Mouse (Mus musculus): ENCODE measurements around the gene Socs2. TPM values are rescaled to one million over a fixed set of nuclear protein-coding genes. Genes with fewer than 3 reads are reported as not detected.

Gene Socs2
- polyA plus RNA-seq, 1 experiment = 83.1 TPM

- Histone ChIP-seq H3K4me3 (replicated peaks; ENCODE audit: extremely low read depth, low read depth, low read length) (no peak overlapping the region), H3K4me1 (ENCODE audit: control insufficient read depth, insufficient read depth, low read length) (peaks cover 2% of the 10 kb centered on the region; the same call in 1 of the 2 replicates)
- WGBS = 55% methylated on average over 12 of the region's 12 CpGs
- DNase-seq = peak; percentile 37
- TF ChIP-seq CTCF (IDR thresholded peaks at IDR 0.05; ENCODE audit: insufficient read depth, low read length) = no peak
- no peak for TF ChIP-seq POLR2A (IDR thresholded peaks at IDR 0.05; ENCODE audit: borderline replicate concordance, extremely low read depth, low read depth, low read length)
Observed at GRCm38 (mm10) chr10:95361260-95361841, 55.6 kb downstream of the Socs2 start.

GRCm38 (mm10) chr10:95360048-95360447 lies 56.9 kb downstream of the Socs2 start:
- WGBS = 86% methylated on average over 5 of the region's 5 CpGs
- no peak for TF ChIP-seq CTCF (IDR thresholded peaks at IDR 0.05; ENCODE audit: insufficient read depth, low read length)
- TF ChIP-seq POLR2A (IDR thresholded peaks at IDR 0.05; ENCODE audit: borderline replicate concordance, extremely low read depth, low read depth, low read length) = no peak
- DNase-seq = no peak
- peaks cover 2% of the 10 kb centered on the region; the same call in 1 of the 2 replicates for H3K4me1 ChIP-seq (ENCODE audit: control insufficient read depth, insufficient read depth, low read length)
- H3K4me3 ChIP-seq (replicated peaks; ENCODE audit: extremely low read depth, low read depth, low read length) = no peak overlapping the region

- WGBS = 59% methylated on average over 3 of the region's 3 CpGs
- DNase-seq = no peak
- TF ChIP-seq POLR2A (IDR thresholded peaks at IDR 0.05; ENCODE audit: borderline replicate concordance, extremely low read depth, low read depth, low read length) (no peak), CTCF (IDR thresholded peaks at IDR 0.05; ENCODE audit: insufficient read depth, low read length) (no peak)
- H3K4me3 ChIP-seq (replicated peaks; ENCODE audit: extremely low read depth, low read depth, low read length) = no peak overlapping the region
- H3K4me1 ChIP-seq (ENCODE audit: control insufficient read depth, insufficient read depth, low read length) = peaks cover 2% of the 10 kb centered on the region; the same call in 1 of the 2 replicates
Observed at GRCm38 (mm10) chr10:95357721-95358120, 59.3 kb downstream of the Socs2 start.

- H3K4me1 ChIP-seq (ENCODE audit: control insufficient read depth, insufficient read depth, low read length) = peaks cover 1% of the 10 kb centered on the region; the same call in 1 of the 2 replicates
- TF ChIP-seq CTCF (IDR thresholded peaks at IDR 0.05; ENCODE audit: insufficient read depth, low read length) = no peak
- no peak for TF ChIP-seq POLR2A (IDR thresholded peaks at IDR 0.05; ENCODE audit: borderline replicate concordance, extremely low read depth, low read depth, low read length)
- no peak for DNase-seq
- 86% methylated on average over 7 of the region's 7 CpGs for whole genome bisulfite sequencing
- H3K4me3 ChIP-seq (replicated peaks; ENCODE audit: extremely low read depth, low read depth, low read length) = no peak overlapping the region
Observed at GRCm38 (mm10) chr10:95356711-95357110, 60.3 kb downstream of the Socs2 start.

- no peaks in the 10 kb centered on the region for H3K4me1 ChIP-seq (ENCODE audit: control insufficient read depth, insufficient read depth, low read length)
- no peak for DNase-seq
- TF ChIP-seq POLR2A (IDR thresholded peaks at IDR 0.05; ENCODE audit: borderline replicate concordance, extremely low read depth, low read depth, low read length) (no peak), CTCF (IDR thresholded peaks at IDR 0.05; ENCODE audit: insufficient read depth, low read length) (no peak)
- WGBS = 58% methylated on average over 6 of the region's 6 CpGs
- H3K4me3 ChIP-seq (replicated peaks; ENCODE audit: extremely low read depth, low read depth, low read length) = no peak overlapping the region
Observed at GRCm38 (mm10) chr10:95355678-95356268, 61.2 kb downstream of the Socs2 start.

- H3K4me3 ChIP-seq (replicated peaks; ENCODE audit: extremely low read depth, low read depth, low read length) = no peak overlapping the region
- H3K4me1 ChIP-seq (ENCODE audit: control insufficient read depth, insufficient read depth, low read length) = no peaks in the 10 kb centered on the region
- TF ChIP-seq POLR2A (IDR thresholded peaks at IDR 0.05; ENCODE audit: borderline replicate concordance, extremely low read depth, low read depth, low read length) = no peak
- no peak for DNase-seq
Observed at GRCm38 (mm10) chr10:95354673-95355072, 62.3 kb downstream of the Socs2 start.

- no peak overlapping the region for H3K4me3 ChIP-seq (replicated peaks; ENCODE audit: extremely low read depth, low read depth, low read length)
- 90% methylated on average over 6 of the region's 6 CpGs for WGBS
- no peak for DNase-seq
- no peak for TF ChIP-seq POLR2A (IDR thresholded peaks at IDR 0.05; ENCODE audit: borderline replicate concordance, extremely low read depth, low read depth, low read length)
- TF ChIP-seq CTCF (IDR thresholded peaks at IDR 0.05; ENCODE audit: insufficient read depth, low read length) = no peak
- H3K4me1 ChIP-seq (ENCODE audit: control insufficient read depth, insufficient read depth, low read length) = no peaks in the 10 kb centered on the region
Observed at GRCm38 (mm10) chr10:95354047-95354446, 62.9 kb downstream of the Socs2 start.

- no peak for DNase-seq
- 75% methylated on average over 3 of the region's 3 CpGs for WGBS
- Histone ChIP-seq H3K4me1 (ENCODE audit: control insufficient read depth, insufficient read depth, low read length) (no peaks in the 10 kb centered on the region), H3K4me3 (replicated peaks; ENCODE audit: extremely low read depth, low read depth, low read length) (no peak overlapping the region)
- TF ChIP-seq CTCF (IDR thresholded peaks at IDR 0.05; ENCODE audit: insufficient read depth, low read length) (no peak), POLR2A (IDR thresholded peaks at IDR 0.05; ENCODE audit: borderline replicate concordance, extremely low read depth, low read depth, low read length) (no peak)
Observed at GRCm38 (mm10) chr10:95348457-95348856, 68.5 kb downstream of the Socs2 start.

- Histone ChIP-seq H3K4me3 (replicated peaks; ENCODE audit: extremely low read depth, low read depth, low read length) (no peak overlapping the region), H3K4me1 (ENCODE audit: control insufficient read depth, insufficient read depth, low read length) (no peaks in the 10 kb centered on the region)
- no peak for DNase-seq
- no peak for TF ChIP-seq CTCF (IDR thresholded peaks at IDR 0.05; ENCODE audit: insufficient read depth, low read length)
- no peak for TF ChIP-seq POLR2A (IDR thresholded peaks at IDR 0.05; ENCODE audit: borderline replicate concordance, extremely low read depth, low read depth, low read length)
- 46% methylated on average over 3 of the region's 3 CpGs for WGBS
Observed at GRCm38 (mm10) chr10:95347776-95348175, 69.2 kb downstream of the Socs2 start.

Data from lung, adult 2 months (tissue).